Mouse (Mus musculus) left cerebral cortex, postnatal 14 days (tissue): Measurements from ENCODE around the gene Chrm1. TPM values are rescaled to one million over a fixed set of nuclear protein-coding genes. Genes with fewer than 3 reads are reported as not detected.
A peak's percentile ranks its signal among the peaks of the same experiment; 100 is the strongest.
"Not testable (repeated sequence)": the region's sequence is repeated elsewhere in the genome, so short reads cannot be mapped to it uniquely, and the experiment has no call there.

ENCODE experiments used
- DNase-seq, 2 experiments: peaks; one replicate each; pipeline ENCODE4 v3.0.0; 2021 to 2022; ENCODE audit warnings: low spot score in 2 of 2, mixed read lengths in 1 of 2
- intact Hi-C: fragments of 180-260 bp; cut with DNase I; formaldehyde crosslinking; loops from one replicate; pipeline ENCODE4 v1.15.1; 2025
- total RNA-seq, 2 experiments: library from RNA; stranded (reverse); gene quantifications; 2 replicates each; pipeline ENCODE4 v1.2.3; 2021

Gene Chrm1
- total RNA-seq, 2 experiments from 2014 or later, result 148 to 165 TPM

DNA sequence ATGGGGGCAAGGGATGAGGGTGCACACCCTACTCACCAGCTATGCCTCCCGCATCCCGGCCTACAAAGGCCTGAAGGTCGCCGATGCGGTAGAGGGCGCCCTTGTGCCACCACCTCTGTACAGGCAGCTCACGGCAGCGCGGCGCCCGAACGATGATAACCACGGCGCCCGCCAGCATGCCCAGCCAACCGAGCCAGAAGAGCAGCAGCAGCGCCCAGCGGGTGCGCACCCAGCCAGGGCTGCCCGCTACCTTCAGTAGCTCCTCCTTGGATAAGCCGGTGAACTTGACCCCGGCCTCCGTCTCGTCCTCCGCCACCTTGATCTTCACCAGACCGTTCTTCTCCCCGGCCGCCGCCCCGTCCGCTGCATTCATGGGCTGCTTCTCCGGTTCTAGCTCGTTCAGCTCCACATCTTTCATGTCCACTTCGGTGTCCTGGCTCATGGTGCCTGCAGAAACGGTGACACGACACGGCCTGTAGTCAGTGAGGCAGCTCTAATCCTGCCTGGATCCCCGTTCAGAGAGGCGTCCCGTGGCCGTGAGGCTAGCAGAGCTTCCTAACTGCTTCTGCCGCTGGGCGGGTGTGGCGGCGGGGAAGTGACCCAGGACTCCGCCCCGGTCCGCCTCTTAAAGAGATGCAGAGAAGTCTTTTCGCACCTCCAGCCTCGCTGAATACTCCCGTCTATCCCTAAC, 49.9 kb downstream of the Chrm1 start:
- peak; percentile 95 to 96 for DNase-seq
- intact Hi-C loops, result no loop called here

DNA sequence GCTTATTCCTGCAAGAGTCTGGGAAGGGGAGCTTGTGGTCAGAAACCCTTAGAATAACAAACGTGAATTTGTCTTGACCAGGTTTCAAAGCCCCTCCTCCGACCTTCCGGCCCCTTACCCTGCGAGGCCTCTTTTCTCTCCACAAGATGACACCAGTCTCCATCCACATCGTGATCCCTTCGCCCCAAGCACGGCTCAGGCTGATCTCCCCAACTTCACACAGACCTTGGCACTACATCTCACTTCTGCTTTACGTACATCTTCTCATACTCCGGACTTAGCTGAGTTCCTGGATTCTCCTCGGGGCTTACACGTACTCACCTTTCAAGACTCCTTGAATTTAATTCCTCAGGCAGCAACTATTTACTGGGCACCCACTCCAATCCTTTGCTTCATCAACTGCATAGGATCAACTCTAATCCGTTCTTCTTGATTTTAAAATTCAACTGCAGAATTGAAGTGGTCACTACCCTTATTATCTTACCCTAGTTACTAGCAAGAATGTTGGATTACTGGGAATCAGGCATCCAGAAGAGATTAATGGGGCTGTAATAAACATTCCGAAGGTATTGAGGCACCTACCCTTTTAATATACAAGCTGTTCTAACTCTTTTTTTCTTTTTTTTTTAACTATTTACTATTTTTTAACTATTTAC, 50.5 kb downstream of the Chrm1 start:
- intact Hi-C loops, result no loop called here
- DNase-seq, result no peak

DNA sequence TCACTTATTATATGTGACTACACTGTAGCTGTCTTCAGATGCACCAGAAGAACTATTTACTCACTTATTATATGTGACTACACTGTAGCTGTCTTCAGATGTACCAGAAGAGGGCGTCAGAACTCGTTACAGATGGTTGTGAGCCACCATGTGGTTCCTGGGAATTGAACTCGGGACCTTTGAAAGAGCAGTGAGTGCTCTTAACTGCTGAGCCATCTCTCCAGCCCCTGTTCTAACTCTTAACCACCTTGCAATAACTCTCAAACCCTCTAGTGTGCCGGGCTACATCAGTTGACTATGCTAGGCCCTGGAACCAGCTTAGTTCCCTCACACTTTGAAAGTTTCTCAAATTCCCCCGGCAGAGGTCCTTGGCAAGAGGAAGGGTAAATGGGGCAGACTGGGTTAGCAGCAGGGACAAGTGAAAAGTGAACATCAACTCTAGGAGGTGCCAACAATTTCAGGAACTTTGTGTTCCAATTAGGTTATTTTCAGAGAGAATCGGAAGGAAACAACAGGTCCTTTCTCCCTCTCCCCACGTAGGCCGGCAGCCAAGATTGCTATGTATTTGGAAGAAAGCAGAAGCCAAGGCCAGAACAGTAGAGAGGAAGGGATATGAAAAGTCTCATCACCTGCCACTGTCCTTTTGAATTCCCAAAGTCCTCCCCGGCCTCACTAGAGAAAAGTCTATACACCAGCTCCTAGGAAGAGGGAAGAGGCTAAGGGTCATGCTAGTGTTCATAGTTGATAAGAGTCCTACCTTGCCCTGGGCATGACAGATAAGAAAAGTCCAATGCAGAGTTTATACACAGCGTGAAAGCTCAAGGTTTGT, 51.3 kb downstream of the Chrm1 start:
- no peak for DNase-seq
- intact Hi-C loops, result no loop called here

DNA sequence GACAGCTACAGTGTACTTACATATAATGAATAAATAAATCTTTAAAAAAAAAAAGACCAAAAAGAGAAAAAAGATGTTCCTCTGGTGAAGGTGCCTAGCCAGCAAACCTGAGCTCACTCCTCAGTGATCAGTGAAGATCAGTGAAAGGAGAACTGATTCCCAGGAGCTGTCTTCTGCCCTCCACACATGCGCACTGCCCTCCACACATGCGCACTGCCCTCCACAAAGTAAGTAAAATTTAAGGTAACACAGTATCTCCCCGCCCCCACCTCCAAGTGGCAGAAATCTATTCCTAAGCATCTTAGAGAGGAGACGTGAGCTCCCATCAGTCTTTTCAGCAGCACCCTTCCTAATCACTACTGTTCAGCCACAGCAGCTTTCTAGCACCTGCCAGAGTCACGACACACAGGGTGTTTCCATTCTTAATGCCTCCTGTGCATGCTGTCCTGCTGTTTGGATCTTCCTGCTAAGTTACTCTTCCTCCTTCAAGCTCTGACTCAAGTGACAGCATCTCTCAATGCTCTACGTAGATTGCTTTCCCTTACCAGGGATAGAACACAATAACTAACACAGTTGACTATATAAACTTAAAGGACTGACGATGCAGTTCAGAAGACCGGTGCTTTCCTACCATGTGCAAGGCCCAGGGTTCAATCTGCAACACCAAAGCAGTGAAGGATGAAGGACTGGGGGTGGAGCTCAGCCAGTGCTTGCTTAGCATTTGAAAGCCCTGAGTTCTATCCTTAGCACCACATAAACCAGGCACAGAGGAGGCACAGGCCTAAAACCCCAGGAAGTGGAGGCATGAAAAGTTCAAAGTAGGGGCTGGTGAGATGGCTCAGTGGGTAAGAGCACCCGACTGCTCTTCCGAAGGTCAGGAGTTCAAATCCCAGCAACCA, 52.5 kb downstream of the Chrm1 start:
- DNase-seq, result no peak

DNA sequence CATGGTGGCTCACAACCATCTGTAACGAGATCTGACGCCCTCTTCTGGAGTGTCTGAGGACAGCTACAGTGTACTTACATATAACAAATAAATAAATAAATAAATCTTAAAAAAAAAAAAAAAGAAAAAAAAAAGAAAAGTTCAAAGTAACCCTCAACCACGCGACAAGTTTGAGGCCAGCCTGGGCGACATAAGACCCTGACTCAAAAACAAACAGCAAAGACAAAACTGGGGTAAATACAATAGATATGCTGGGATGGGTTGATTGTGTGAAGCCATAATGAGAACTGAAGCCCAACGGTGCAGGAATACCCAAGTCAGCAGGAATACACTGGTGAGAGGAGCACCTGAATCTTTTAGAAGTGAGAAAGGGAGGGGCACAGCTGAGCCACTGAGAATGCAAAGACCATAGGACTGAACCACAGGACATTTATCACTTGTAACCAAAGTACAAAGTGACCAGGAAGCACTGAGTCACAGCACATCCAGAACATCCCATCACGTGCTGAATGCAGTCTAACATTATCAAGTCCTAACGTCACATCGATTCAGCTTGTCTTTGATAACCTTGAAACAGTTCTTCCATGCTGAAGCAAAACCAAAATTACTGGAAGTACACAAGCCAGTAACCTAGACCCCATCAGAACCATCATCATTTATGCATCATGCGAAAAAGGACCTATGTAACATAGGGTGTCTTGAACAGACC, 53.3 kb downstream of the Chrm1 start:
- intact Hi-C loops, result no loop called here

More for the DNA sequence above, 52.5 kb downstream of the Chrm1 start:
- intact Hi-C loops, result no loop called here

DNA sequence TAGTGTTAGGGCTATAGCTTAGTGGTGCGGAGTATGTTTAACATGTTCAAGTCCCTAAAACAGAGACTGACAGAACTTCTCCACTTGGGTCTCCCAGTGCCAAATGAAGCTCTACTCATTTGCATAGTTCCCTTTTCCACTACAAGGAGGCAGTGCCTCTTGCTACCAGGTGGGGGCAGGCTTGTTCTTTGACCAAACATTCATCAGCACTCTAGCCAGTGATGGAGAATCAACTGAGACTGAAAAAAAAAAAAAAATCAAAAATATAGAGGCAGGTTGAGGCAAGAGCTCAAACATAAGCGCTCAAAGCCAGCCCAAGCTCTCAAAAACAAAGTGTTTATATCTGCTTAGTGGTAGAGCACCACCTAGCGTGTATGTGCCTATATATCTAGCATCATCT, 54.8 kb downstream of the Chrm1 start:
- peak in 1 of 2 experiments; percentile 84 for DNase-seq
- intact Hi-C loops, result no loop called here

More for the DNA sequence above, 53.3 kb downstream of the Chrm1 start:
- no peak for DNase-seq

DNA sequence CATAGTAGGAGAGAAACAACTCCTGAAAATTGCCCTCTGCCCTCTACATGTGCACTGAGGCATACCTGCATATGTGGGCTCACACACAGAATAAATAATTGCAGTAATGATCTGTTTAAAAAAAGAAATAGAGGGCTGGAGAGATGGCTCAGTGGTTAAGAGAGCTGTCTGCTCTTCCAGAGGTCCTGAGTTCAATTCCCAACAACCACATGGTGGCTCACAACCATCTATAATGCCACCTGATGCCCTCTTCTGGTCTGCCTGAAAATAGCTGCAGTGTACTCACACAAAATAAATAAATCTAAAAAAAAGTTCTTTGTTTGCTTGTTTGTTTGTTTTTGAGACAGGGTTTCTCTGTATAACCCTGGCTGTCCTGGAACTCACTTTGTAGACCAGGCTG, 55.4 kb downstream of the Chrm1 start:
- intact Hi-C loops, DNase-seq: not testable (repeated sequence)

DNA sequence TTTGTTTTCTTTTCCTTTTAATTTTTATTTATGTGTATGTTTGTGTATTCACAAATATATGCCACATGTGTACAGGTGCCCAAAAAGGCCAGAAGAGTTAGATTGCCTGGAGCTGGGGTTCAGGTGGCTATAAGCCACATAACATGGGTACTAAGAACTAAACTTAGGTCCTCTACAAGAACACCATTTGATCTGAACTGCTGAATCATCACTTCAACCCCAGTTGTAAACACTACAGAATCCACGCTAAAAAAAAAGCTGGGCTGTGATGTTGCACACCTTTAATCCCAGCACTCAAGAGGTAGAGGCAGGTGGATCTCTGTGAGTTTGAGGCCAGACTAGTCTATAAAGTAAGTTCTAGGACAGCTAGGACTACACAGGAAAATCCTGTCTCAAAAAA, 57.8 kb downstream of the Chrm1 start:
- DNase-seq, result no peak
- intact Hi-C loops, result no loop called here

DNA sequence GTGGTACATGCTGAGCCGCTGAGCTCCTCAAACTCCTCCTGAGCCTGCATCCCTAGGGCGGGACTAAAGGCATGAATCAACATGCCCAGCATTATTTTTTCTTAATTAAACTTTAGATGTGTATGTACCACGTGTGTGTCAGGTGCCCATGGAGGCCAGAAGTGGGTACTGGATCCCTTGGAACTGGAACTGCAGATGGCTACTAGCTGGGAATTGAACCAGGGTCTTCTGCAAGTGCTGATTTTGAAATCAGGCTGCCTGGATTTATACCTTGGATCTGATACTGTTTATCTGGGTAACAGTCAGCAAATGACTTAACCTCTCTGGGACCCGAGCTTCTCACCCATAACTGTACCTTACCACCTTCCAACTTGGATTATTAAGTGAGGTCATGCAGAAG, 58.4 kb downstream of the Chrm1 start:
- intact Hi-C loops, result no loop called here
- no peak for DNase-seq

DNA sequence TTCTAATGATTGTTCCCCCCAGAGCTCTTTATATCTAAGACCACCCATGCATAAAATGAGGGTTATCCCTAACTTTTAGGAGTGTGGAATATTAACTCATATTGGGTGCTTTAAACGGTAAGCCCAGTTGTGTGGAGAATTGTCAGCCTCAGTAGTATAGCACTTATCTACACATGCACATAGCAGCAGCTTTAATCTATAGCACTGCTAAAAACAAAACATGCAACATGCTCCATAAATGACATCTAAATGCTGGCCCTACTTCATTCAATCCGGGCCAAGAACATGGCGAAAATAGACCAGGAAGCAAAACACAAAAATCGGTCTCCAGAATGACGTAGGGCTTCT, 58.9 kb downstream of the Chrm1 start:
- no peak for DNase-seq
- intact Hi-C loops, result no loop called here

DNA sequence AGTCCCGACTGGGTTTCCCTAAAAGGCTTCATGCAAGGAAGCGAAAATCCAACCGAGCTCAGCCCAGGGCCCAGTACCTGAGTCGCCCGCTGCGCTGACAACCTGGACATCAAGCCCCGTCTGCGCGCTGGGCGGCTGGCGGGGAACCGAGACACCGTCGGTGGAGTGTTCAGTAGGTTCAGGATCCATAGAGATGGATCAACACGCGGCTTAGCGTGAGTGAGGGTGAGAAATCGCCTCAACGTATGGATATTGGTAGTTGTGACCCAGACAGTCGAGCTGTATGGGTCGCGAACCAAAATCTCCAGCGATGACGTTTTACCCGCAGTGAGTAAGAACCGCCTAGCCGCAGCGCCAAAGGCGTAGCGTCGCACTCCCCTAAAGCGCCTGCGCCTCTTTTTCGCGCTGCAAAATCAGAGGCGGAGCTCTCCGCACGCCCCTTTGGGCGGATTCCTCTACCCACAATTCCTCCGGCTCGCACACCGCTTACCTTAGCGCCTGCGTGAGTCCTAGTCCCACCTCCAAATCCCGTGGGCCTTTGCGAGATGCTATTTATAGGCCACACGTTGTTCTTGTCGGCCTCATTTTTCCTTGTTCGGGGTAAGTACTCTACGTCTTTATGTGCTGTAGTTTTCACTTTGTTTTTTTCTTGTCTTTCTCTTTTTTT, 59.5 kb downstream of the Chrm1 start, which contains the start of gene Slc3a2:
TSS of gene Slc3a2 (minus strand) at position 463 of the 667 bp plus-strand sequence.
- peak; percentile 97 to 98 for DNase-seq
- intact Hi-C loops, result no loop called here

DNA sequence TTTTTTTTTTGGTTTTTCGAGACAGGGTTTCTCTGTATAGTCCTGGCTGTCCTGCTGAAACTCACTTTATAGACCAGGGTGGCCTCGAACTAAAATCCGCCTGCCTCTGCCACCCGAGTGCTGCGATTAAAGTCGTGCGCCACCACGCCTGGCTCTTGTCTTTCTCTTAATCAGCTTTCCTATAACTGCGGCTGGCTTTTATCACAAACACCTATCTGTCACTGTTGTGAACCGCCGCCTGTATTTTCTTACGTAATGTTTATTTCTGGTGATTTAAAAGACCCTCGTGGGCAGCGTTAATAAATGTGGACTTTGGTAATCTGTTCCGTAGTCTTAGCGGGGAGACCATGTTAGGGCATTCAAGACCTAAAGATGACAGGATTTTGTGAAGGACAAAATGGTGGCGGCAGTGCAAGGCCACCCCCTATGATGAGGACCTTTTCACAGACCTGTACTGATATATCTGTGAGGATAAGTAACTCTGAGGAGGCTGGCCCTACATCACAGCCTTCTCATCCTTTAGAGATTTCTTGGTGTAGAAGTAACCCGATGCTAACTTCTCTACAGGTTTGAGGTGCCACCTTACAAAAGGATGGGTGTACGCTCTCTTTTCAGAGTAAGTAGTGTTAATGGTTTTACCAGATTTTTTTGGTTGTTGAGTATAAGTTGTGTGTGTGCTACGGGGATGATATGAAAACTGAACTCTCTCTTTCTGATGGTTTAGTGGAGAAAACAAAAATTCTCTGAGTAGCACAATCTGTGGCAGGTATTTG, 60.2 kb downstream of the Chrm1 start:
- DNase-seq, result peak in 1 of 2 experiments; percentile 28
- intact Hi-C loops, result no loop called here

DNA sequence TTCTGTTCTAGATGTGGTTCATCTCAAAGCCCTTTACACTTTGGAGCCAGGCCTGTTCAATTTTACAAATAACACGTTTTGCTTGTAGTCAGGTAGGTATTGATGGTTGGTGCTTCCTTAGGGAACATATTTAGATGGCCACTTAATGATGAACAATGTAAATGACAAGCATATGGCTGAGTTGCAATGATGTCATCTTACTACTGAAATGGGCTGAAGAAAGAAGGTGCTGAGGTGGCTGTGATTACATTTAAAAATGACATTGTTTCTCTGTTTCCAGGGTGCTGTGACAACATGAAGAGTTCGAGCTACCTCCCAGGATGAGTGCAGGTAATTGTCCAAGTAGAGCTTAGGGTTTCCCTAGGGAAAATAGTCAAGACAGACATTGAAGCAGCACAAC, 60.8 kb downstream of the Chrm1 start:
- intact Hi-C loops, result no loop called here
- no peak for DNase-seq

DNA sequence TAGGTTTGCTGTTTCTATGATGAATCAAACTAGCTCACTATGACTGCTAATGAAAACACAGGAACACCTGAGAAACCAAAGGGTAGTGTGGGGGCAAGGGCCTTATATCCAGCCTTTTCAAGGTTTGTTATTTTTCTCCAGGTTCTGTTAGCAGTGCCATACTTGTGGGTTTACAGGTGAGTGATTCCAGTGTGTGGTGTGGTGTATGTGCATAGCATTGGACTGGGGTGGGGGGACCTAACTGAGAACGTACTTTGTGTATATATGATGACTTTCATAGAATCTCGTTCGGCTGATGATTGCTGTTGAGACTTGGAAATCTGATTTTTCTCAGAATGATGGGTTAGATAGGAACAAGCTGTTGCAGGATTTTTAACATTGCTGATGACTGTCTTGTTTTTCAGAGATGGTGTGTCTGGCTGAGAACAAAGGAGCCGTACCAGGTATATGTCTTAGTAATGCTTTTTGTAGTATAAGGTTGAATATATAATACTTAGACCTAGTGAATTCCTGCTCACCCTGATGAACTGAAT, 61.6 kb downstream of the Chrm1 start:
- intact Hi-C loops, result no loop called here

DNA sequence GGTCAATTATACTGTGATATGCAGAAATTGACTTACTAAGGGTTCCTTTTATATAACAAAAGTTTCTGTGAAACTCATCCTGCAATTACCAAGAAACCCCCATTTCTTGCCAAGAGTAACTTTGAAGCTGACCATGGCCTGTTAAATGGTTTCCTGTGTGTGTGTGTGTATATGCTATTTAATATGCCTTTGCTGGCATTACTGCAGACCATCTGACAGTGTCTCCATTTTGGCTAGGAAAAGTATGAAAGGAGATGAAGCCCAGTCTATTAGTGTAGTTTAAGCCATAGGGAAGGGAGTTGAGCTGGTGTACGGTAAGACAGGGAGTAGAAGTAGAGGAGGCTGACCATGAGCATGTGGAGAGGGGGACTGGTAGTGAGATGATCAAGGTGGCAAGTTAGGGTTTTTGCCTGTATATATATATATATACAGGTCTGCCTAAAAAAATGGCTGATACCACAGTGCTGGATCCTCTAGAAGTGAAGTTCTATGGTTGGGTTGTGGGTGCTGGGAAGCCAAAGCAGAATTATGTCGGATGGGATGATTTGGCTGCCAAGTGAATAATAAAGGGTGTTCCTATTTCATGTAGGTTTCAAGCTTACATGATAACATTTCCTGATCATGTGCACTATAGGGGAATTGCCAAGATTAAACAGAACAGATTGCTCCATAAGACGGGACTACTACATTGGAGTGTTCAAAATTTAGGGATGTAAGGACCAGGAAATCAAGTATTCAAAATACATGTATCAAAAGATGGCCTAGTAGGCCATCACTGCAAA, 63.2 kb downstream of the Chrm1 start:
- DNase-seq, result no peak
- intact Hi-C loops, result no loop called here

More for the DNA sequence above, 61.6 kb downstream of the Chrm1 start:
- no peak for DNase-seq

DNA sequence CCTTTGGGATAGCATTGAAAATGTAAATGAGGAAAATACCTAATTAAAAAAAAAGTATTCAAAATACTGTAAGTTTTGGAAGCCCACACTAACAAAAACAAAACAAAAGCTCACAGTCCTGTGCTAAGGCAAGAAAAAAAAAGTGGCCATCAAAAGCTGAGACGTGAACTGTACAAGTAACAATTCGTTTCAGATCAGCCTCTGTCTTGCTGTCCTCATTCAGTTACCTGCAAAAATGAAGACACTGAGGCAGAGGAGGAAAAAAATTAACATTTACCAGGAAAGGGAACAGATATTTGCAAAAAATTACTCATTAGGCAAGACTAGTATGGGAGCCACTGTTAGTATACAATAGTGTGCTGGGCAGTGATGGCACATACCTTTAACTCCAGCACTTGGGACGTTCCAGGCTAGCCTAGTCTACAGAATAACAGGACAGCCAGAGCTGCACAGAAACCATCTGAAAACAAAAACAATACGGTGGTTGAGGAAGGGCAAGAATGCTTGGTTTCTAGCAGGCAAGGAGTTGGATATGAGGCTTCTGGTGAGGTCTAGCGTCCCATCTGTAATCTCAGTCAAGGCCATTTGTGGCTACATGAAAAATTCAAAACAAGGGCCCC, 64.0 kb downstream of the Chrm1 start:
- intact Hi-C loops, result no loop called here
- DNase-seq, result no peak
